Mouse (Mus musculus): ENCODE results near the gene Tnni1. TPM values are rescaled to one million over a fixed set of nuclear protein-coding genes. Genes with fewer than 3 reads are reported as not detected.

Tnni1 gene
- polyA plus RNA-seq, 1 experiment, result 2.1 TPM

DNA sequence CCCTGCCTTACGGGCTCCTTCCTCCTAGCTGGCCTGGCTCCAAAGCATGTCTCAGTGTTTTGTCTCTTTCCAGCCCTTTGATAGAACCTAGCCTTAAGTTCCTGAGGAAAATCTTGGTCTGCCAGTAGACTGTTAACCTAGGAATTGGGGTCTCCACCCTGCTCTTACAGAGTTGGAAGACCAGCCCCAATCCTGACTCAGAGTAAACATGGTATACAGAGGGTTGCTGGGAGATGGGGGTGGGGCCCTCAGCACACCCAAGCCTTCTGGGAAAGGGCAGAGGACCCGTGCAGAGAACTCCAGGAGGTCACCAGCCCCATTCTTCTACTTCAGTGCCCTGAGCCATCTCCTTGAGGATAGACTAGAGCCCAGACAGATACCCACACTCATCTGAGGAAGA lies 33.4 kb downstream of the Tnni1 start:
- 67% methylated on average over 2 of the region's 2 CpGs for WGBS
- Histone ChIP-seq H3K36me3 (ENCODE audit: control insufficient read depth, insufficient read depth, low read length) (no peaks in the 10 kb centered on the region), H3K27ac (ENCODE audit: control insufficient read depth, insufficient read depth, low read length) (no peak overlapping the region), H3K4me3 (ENCODE audit: control insufficient read depth, insufficient read depth, low read length) (no peak overlapping the region), H3K27me3 (ENCODE audit: control insufficient read depth, insufficient read depth, low read length) (no peaks in the 10 kb centered on the region), H3K4me1 (replicated peaks; ENCODE audit: control insufficient read depth, insufficient read depth, low read length) (peaks cover 52% of the 10 kb centered on the region)
- no peak for DNase-seq
- no peak for TF ChIP-seq CTCF (IDR thresholded peaks at IDR 0.05; ENCODE audit: borderline replicate concordance, control insufficient read depth, extremely low read depth, insufficient read depth, low read length, poor library complexity)
- TF ChIP-seq POLR2A (IDR thresholded peaks at IDR 0.05; ENCODE audit: control insufficient read depth, extremely low read depth, insufficient read depth, low read length, poor library complexity), result no peak

- H3K4me1 ChIP-seq (replicated peaks; ENCODE audit: control insufficient read depth, insufficient read depth, low read length), result peaks cover 52% of the 10 kb centered on the region
- H3K27ac ChIP-seq (ENCODE audit: control insufficient read depth, insufficient read depth, low read length), result no peak overlapping the region
- H3K36me3 ChIP-seq (ENCODE audit: control insufficient read depth, insufficient read depth, low read length), result no peaks in the 10 kb centered on the region
- no peaks in the 10 kb centered on the region for H3K27me3 ChIP-seq (ENCODE audit: control insufficient read depth, insufficient read depth, low read length)
- 67% methylated on average over 4 of the region's 4 CpGs for WGBS
- H3K4me3 ChIP-seq (ENCODE audit: control insufficient read depth, insufficient read depth, low read length), result no peak overlapping the region
- TF ChIP-seq CTCF (IDR thresholded peaks at IDR 0.05; ENCODE audit: borderline replicate concordance, control insufficient read depth, extremely low read depth, insufficient read depth, low read length, poor library complexity) (no peak), POLR2A (IDR thresholded peaks at IDR 0.05; ENCODE audit: control insufficient read depth, extremely low read depth, insufficient read depth, low read length, poor library complexity) (no peak)
- DNase-seq, result no peak
Observed at GRCm38 (mm10) chr1:135813071-135813470, 33.8 kb downstream of the Tnni1 start.

DNA sequence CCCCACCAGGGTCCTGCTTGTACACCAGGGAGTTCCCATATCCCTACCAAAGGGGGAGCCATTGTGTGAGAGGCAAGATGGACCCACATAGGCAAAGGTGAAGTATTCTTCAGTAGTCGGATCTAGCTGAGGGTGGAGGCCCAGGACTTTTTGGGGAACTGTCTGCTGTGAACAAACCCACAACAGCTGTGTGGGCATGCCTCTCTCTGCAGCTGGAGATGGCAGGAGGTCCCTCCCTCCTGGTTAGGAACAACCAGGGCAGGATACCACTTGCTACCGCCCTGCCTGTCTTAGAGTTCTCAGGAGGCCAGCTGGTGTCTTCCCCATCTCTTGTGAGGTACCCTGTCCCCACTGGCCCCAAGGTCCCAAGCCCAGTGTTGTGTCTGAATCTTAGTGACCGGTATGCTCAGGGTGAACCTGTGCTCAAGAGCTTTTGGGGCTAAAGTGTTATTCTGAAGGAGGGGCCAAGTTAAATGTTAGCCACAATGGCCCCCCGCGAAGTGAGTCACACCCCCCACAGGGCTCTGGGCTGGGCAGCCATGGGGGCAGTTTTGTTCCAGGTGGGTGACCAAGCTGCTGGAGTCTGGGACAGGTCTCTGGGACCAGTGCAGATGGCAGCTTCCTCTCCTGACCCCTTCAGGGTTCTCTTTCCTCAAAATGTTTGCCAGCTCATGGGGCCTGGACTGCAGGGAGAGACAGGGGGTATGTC lies 34.6 kb downstream of the Tnni1 start:
- H3K36me3 ChIP-seq (ENCODE audit: control insufficient read depth, insufficient read depth, low read length), result no peaks in the 10 kb centered on the region
- DNase-seq, result peak; percentile 41
- 40% methylated on average over 5 of the region's 5 CpGs for WGBS

GRCm38 (mm10) chr1:135814531-135814930 lies 35.3 kb downstream of the Tnni1 start:
- no peak for DNase-seq
- no peak overlapping the region for H3K27ac ChIP-seq (ENCODE audit: control insufficient read depth, insufficient read depth, low read length)
- peaks cover 58% of the 10 kb centered on the region for H3K4me1 ChIP-seq (replicated peaks; ENCODE audit: control insufficient read depth, insufficient read depth, low read length)
- TF ChIP-seq POLR2A (IDR thresholded peaks at IDR 0.05; ENCODE audit: control insufficient read depth, extremely low read depth, insufficient read depth, low read length, poor library complexity), result no peak
- no peak for TF ChIP-seq CTCF (IDR thresholded peaks at IDR 0.05; ENCODE audit: borderline replicate concordance, control insufficient read depth, extremely low read depth, insufficient read depth, low read length, poor library complexity)
- no peaks in the 10 kb centered on the region for H3K36me3 ChIP-seq (ENCODE audit: control insufficient read depth, insufficient read depth, low read length)
- H3K4me3 ChIP-seq (ENCODE audit: control insufficient read depth, insufficient read depth, low read length), result no peak overlapping the region
- H3K27me3 ChIP-seq (ENCODE audit: control insufficient read depth, insufficient read depth, low read length), result peaks cover 9% of the 10 kb centered on the region
- WGBS, result 31% methylated on average over 5 of the region's 5 CpGs

More for the DNA sequence above, 34.6 kb downstream of the Tnni1 start:
- TF ChIP-seq POLR2A (IDR thresholded peaks at IDR 0.05; ENCODE audit: control insufficient read depth, extremely low read depth, insufficient read depth, low read length, poor library complexity), result no peak
- 0 out of 2 replicates have a peak, but pooled peaks have one; percentile 8 for TF ChIP-seq CTCF (IDR thresholded peaks at IDR 0.05; ENCODE audit: borderline replicate concordance, control insufficient read depth, extremely low read depth, insufficient read depth, low read length, poor library complexity)
- Histone ChIP-seq H3K27me3 (ENCODE audit: control insufficient read depth, insufficient read depth, low read length) (peaks cover 5% of the 10 kb centered on the region), H3K4me3 (ENCODE audit: control insufficient read depth, insufficient read depth, low read length) (no peak overlapping the region), H3K4me1 (replicated peaks; ENCODE audit: control insufficient read depth, insufficient read depth, low read length) (peaks cover 54% of the 10 kb centered on the region), H3K27ac (ENCODE audit: control insufficient read depth, insufficient read depth, low read length) (peak overlapping the region; percentile 32; the same call in 1 of the 2 replicates)

GRCm38 (mm10) chr1:135817595-135817994 lies 38.4 kb downstream of the Tnni1 start:
- no peaks in the 10 kb centered on the region for H3K36me3 ChIP-seq (ENCODE audit: control insufficient read depth, insufficient read depth, low read length)
- TF ChIP-seq POLR2A (IDR thresholded peaks at IDR 0.05; ENCODE audit: control insufficient read depth, extremely low read depth, insufficient read depth, low read length, poor library complexity) (no peak), CTCF (IDR thresholded peaks at IDR 0.05; ENCODE audit: borderline replicate concordance, control insufficient read depth, extremely low read depth, insufficient read depth, low read length, poor library complexity) (no peak)
- H3K4me3 ChIP-seq (ENCODE audit: control insufficient read depth, insufficient read depth, low read length), result no peak overlapping the region
- peak; percentile 23 for DNase-seq
- H3K27ac ChIP-seq (ENCODE audit: control insufficient read depth, insufficient read depth, low read length), result no peak overlapping the region
- 17% methylated on average over 4 of the region's 4 CpGs for WGBS
- H3K27me3 ChIP-seq (ENCODE audit: control insufficient read depth, insufficient read depth, low read length), result peaks cover 9% of the 10 kb centered on the region
- H3K4me1 ChIP-seq (replicated peaks; ENCODE audit: control insufficient read depth, insufficient read depth, low read length), result peaks cover 46% of the 10 kb centered on the region

- TF ChIP-seq CTCF (IDR thresholded peaks at IDR 0.05; ENCODE audit: borderline replicate concordance, control insufficient read depth, extremely low read depth, insufficient read depth, low read length, poor library complexity) (no peak), POLR2A (IDR thresholded peaks at IDR 0.05; ENCODE audit: control insufficient read depth, extremely low read depth, insufficient read depth, low read length, poor library complexity) (0 out of 2 replicates have a peak, but pooled peaks have one; percentile 22)
- peak within 1 kb of the TSS; percentile 27 for H3K4me3 ChIP-seq (ENCODE audit: control insufficient read depth, insufficient read depth, low read length)
- no peaks in the 10 kb centered on the region for H3K36me3 ChIP-seq (ENCODE audit: control insufficient read depth, insufficient read depth, low read length)
- peaks cover 36% of the 10 kb centered on the region for H3K4me1 ChIP-seq (replicated peaks; ENCODE audit: control insufficient read depth, insufficient read depth, low read length)
- WGBS, result 1% methylated on average over 63 of the region's 63 CpGs
- H3K27me3 ChIP-seq (ENCODE audit: control insufficient read depth, insufficient read depth, low read length), result peaks cover 9% of the 10 kb centered on the region
- DNase-seq, result no peak
- no peak within 1 kb of the TSS for H3K27ac ChIP-seq (ENCODE audit: control insufficient read depth, insufficient read depth, low read length)
Observed at GRCm38 (mm10) chr1:135818481-135819086, 39.4 kb downstream of the Tnni1 start, which contains the start of gene Lad1. Lad1 (plus strand) TSS chr1:135818598.

Data from thymus, adult 2 months (tissue).